Mouse (Mus musculus) limb, embryonic 11.5 days (tissue): Measurements from ENCODE around the gene Erlin1. TPM values are rescaled to one million over a fixed set of nuclear protein-coding genes. Genes with fewer than 3 reads are reported as not detected.
A peak's percentile ranks its signal among the peaks of the same experiment; 100 is the strongest.

ENCODE experiments used
- ATAC-seq: fragments of 200-750 bp; cut with Nextera tagmentation; 2 replicates; pipeline ENCODE4 v1.8.0; 2017; ENCODE audit warnings: low read depth; ENCODE audit not compliant: insufficient number of reproducible peaks, low FRiP score, low TSS enrichment
- DNase-seq: peaks from one replicate; pipeline ENCODE4 v3.0.0-alpha.2; 2015; ENCODE audit warnings: low spot score
- H3K27ac ChIP-seq: fragments of 300-500 bp; sonication (generic); replicated peaks from 2 replicates; pipeline ENCODE4 v1.5.1; 2014; ENCODE audit warnings: low read depth, mild to moderate bottlenecking, low read length
- H3K27me3 ChIP-seq: fragments of 300-500 bp; sonication (generic); 2 replicates; pipeline ENCODE4 v1.6.1; 2014; ENCODE audit warnings: mild to moderate bottlenecking, low read length, mixed read lengths; ENCODE audit not compliant: control insufficient read depth, insufficient read depth
- H3K36me3 ChIP-seq: fragments of 300-500 bp; sonication (generic); 2 replicates; pipeline ENCODE4 v1.6.1; 2014; ENCODE audit warnings: mild to moderate bottlenecking, low read length, moderate library complexity, mixed read lengths; ENCODE audit not compliant: control insufficient read depth, insufficient read depth
- H3K4me1 ChIP-seq: fragments of 300-500 bp; sonication (generic); 2 replicates; pipeline ENCODE4 v1.6.1; 2014; ENCODE audit warnings: low read length, mixed read lengths; ENCODE audit not compliant: control insufficient read depth, insufficient read depth
- H3K4me2 ChIP-seq: fragments of 300-500 bp; sonication (generic); 2 replicates; pipeline ENCODE4 v1.6.1; 2014; ENCODE audit warnings: low read depth, mild to moderate bottlenecking, moderate library complexity; ENCODE audit not compliant: severe bottlenecking
- H3K4me3 ChIP-seq: fragments of 300-500 bp; sonication (generic); 2 replicates; pipeline ENCODE4 v1.5.1; 2014; ENCODE audit warnings: low read depth, low read length
- H3K9ac ChIP-seq: fragments of 300-500 bp; sonication (generic); 2 replicates; pipeline ENCODE4 v1.6.1; 2014; ENCODE audit warnings: mild to moderate bottlenecking, low read length
- H3K9me3 ChIP-seq: fragments of 300-500 bp; sonication (generic); 2 replicates; pipeline ENCODE4 v1.6.1; 2016; ENCODE audit warnings: low read length; ENCODE audit not compliant: control insufficient read depth
- WGBS: fragments of 180-500 bp; shearing (Covaris S2); extraction: QIAGEN DNeasy Blood & Tissue Kit; methylation state at CpG from one replicate; pipeline ENCODE4 v1.1.7; 2014; 5-methylcytosine and 5-hydroxymethylcytosine counted together
- polyA plus RNA-seq: library from polyadenylated mRNA; unstranded; fragments of >200 nt; fragmentation: Nextera tagmentation; extraction: Ambion mirVana; gene quantifications from 2 replicates; pipeline ENCODE4 v1.2.1, GENCODE M21; 2014

Gene Erlin1
- polyA plus RNA-seq = 20.1 and 20.9 TPM in 2 replicates

DNA sequence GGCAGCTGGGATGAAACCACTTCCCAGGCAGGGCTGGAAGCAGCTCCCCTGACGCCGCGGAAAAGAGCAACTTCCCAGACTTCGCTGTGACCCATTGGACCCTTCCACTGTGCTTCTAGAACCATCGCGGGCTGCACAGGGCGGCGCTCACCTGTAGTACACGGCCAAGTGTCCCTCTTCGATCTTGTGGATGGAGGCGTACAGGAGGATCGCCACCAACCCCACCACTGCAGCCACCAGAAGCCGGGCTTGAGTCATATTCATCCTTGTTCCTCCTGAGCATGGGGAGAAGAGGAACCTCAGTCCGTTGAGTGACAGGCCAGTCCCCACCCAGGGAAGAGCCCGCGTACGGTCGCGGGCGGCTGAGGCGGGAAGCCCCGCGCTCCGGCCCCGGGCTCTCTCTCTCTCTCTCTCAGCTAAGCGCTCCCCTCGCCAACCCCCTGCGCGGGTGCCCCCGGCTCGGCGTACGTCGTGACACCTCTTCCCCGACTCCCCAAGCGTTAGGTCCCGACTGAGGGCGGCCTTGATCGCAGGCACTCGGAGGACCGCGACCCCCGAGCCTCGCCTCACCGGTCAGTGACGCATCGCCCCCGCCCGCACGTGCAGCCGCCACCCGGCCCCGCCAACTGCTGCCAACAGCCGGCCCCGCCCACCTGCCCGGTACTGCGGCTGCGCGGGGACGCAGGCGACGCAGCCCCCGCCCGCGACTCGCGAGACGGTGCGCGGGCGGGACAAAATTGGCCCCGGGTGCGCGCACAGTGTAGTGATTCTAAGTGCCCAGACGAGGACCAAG lies at the start of gene Erlin1:
Gene Erlin1 (minus strand): TSS at position 665 of the 793 bp plus-strand sequence.
- peaks cover 4% of the 10 kb centered on the region; the same call in 1 of the 2 replicates for H3K4me1 ChIP-seq
- ATAC-seq (peak; percentile 87), DNase-seq (peak; percentile 91)
- H3K36me3 ChIP-seq = peaks cover 2% of the 10 kb centered on the region; the same call in 1 of the 2 replicates
- peak within 1 kb of the TSS; percentile 74 for H3K9ac ChIP-seq
- H3K4me2 ChIP-seq = peak within 1 kb of the TSS; percentile 96
- WGBS = under 1% methylated on average over 75 of the region's 75 CpGs
- H3K27ac ChIP-seq = no peak within 1 kb of the TSS
- peak within 1 kb of the TSS; percentile 74 for H3K4me3 ChIP-seq
- no peaks in the 10 kb centered on the region for H3K9me3 ChIP-seq
- no peaks in the 10 kb centered on the region for H3K27me3 ChIP-seq

DNA sequence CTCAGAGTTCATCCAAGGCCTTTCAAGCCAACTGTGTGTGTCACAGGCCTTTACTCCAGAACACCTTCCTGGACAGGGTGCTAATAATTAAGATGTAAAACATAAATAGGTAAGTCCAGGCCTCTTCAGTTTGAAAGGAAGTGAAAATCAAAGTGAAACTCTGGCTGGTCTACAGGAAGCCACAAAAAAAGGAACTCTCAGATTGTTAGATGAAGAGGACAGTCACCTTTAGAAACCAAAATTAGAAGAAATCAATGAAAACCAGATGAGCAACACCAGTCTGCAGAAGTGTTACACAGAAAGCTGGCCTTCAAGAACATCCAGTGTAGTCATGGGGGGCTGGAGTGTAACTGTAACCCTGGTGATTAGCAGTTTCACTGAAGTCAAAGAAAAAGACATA lies 48.2 kb upstream of the Erlin1 start:
- H3K27me3 ChIP-seq = no peaks in the 10 kb centered on the region
- no peak overlapping the region for H3K27ac ChIP-seq
- ATAC-seq (no peak), DNase-seq (no peak)
- peaks cover 11% of the 10 kb centered on the region for H3K36me3 ChIP-seq
- H3K4me3 ChIP-seq = no peak overlapping the region
- H3K9ac ChIP-seq = no peak overlapping the region
- H3K4me2 ChIP-seq = no peak overlapping the region
- no peaks in the 10 kb centered on the region for H3K4me1 ChIP-seq
- no peaks in the 10 kb centered on the region for H3K9me3 ChIP-seq

DNA sequence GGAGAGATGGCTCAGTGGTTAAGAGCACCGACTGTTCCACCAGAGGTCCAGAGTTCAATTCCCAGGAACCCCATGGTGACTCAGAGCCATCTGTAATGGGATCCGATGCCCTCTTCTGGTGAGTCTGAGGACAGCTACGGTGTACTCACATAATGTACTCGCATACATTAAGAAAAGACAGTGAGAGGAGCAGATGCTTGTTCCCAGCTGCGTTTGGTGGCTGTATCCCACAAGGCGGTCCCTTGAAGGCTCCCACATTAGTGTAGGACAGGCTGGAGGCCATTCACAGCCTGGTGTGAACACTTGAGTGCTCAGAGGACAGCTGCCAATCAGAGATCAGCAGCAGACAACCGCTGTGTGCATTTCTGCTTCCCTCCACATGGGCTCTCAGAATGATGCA lies 42.1 kb upstream of the Erlin1 start:
- Histone ChIP-seq H3K27me3 (no peaks in the 10 kb centered on the region), H3K9me3 (no peaks in the 10 kb centered on the region), H3K4me3 (no peak overlapping the region), H3K36me3 (peaks cover 8% of the 10 kb centered on the region), H3K9ac (no peak overlapping the region), H3K4me2 (no peak overlapping the region), H3K27ac (no peak overlapping the region), H3K4me1 (no peaks in the 10 kb centered on the region; the same call in 1 of the 2 replicates)
- no peak for ATAC-seq
- WGBS = 62% methylated on average over 7 of the region's 7 CpGs
- peak; percentile 36 for DNase-seq

DNA sequence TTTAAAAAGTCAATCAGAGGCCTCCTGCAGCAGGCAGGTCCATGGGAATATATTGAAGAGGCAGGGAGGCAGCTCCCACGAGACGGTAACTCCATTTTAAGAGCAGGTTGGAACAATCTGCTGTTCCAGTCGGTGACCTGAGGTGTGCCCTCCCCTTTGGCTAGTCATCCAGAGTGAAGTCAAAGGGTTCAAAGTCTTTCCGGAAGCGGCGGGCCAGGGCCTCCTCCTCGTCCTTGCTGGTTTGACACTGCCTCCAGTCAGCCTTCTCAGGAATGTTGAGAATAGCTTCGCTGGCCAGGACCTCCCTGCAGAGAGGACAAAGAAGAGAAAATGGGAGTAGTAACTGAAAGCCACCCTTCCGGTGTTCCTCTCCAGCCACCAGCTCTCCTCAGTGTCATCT lies 40.8 kb upstream of the Erlin1 start:
- Histone ChIP-seq H3K27ac (no peak overlapping the region), H3K4me2 (no peak overlapping the region), H3K4me1 (peaks cover 2% of the 10 kb centered on the region; the same call in 1 of the 2 replicates), H3K4me3 (no peak overlapping the region), H3K36me3 (peaks cover 8% of the 10 kb centered on the region), H3K9ac (no peak overlapping the region), H3K9me3 (no peaks in the 10 kb centered on the region), H3K27me3 (no peaks in the 10 kb centered on the region)
- DNase-seq (no peak), ATAC-seq (no peak)
- 94% methylated on average over 9 of the region's 9 CpGs for WGBS

DNA sequence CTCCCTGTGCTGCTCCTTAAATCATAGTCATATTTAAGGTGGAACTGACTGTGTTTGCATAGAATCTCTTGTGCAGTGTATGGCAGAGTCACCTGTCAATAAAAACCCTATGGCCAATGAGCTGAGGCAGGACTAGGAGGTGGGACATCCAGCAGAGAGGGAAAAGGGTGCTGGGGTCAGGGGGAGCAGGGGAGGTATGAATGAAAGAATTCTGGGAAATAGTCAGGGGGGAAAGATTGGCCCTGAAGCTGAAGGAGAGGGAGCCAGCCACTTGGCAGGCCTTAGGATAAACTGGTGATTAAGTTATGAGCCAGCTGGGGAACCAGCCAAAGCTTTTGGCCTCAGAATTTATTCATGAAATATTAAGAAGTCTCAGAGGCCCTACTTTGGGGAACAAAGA lies 39.4 kb upstream of the Erlin1 start:
- H3K36me3 ChIP-seq = peaks cover 6% of the 10 kb centered on the region

DNA sequence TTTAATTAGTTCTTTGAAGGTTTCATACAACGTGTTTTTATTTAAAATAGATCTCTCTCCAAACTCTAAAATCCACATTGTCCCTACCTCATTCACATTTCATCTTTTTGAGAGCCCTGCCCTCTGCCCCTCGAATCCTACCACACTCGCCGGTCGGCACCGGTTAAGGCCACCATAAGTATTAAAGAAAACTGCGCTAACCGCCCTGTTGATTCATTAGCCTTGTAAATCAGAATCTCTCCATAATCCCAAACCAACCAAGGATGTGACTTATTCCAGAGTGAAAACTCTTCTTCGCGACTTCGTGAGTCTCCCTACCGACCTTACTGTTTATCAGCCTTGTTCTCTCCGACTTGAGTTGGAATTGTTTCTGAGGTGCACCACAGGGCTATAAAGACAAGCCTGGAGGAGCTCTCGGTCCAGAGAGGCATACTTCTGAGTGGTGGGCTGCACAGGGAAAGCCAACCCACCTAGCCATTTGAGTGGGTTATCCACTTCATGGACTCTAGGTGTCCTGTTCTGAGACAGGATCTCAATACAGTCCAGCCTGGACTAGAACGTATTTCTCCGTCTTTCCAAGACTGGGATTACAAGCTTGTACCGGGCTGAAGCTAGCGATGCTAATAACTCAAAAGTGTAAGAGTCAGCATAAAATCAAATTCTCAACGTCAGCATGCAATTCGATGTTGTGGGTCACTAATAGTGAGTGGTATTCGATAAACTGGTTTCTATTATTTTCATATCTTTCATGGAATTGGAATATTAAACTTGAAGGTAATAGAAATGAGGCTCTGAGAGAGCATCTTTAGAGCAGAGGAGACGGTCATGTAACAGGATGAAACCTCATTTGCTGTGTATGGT lies 38.3 kb upstream of the Erlin1 start:
- H3K4me1 ChIP-seq = peaks cover 2% of the 10 kb centered on the region; the same call in 1 of the 2 replicates
- ATAC-seq (peak; percentile 31; the same call in 1 of the 2 replicates), DNase-seq (peak; percentile 34)
- no peak overlapping the region for H3K27ac ChIP-seq
- no peaks in the 10 kb centered on the region for H3K9me3 ChIP-seq
- peaks cover under 1% of the 10 kb centered on the region; the same call in 1 of the 2 replicates for H3K36me3 ChIP-seq
- peak overlapping the region; percentile 74 for H3K9ac ChIP-seq
- peak overlapping the region; percentile 97 for H3K4me3 ChIP-seq
- peak overlapping the region; percentile 85 for H3K4me2 ChIP-seq
- no peaks in the 10 kb centered on the region for H3K27me3 ChIP-seq
- 29% methylated on average over 22 of the region's 22 CpGs for WGBS

More for the DNA sequence above, 39.4 kb upstream of the Erlin1 start:
- DNase-seq (no peak), ATAC-seq (no peak)
- H3K9ac ChIP-seq = no peak overlapping the region
- no peaks in the 10 kb centered on the region for H3K27me3 ChIP-seq
- peaks cover 2% of the 10 kb centered on the region; the same call in 1 of the 2 replicates for H3K4me1 ChIP-seq
- no peak overlapping the region for H3K27ac ChIP-seq
- no peak overlapping the region for H3K4me3 ChIP-seq
- no peak overlapping the region for H3K4me2 ChIP-seq
- no peaks in the 10 kb centered on the region for H3K9me3 ChIP-seq

DNA sequence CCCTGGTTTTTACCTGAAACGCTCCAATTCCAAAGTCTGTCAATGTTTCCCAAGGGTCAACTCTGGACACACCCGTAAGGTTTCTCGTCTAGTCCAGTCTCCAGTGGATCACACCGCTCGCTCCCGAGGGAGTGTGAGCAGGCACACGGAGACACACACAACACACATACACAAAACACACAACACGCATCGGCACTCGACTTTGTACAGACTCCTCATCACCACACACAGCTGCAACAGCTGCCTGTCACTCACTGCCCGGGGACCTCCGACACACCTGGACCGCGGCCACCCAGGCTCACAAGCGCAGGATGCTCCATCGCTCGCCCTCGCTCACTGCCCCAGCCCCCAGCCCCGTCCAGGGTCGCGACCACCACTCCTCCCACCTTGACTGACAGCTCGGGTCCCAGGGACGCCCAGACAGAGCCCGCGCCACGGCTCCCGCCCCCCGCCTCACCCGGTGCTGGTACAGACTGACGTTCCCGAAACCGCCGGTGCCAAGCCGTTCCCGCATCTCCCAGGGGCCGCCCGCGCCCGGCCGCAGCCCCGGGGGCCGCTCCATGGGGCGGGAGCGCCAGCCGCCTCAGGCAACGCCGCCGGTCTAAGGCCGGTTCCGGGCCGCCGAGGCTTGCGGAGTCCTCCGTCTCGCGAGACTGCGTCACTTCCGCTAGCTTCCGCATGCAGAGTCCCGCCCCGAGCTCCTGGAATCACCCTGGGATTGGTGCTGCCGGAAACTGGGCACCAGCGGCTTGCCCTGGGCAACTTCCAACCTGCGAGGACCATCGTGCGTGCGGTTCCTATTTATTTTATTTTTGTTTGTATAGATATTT lies 37.5 kb upstream of the Erlin1 start, which contains the start of gene Chuk:
Gene Chuk (minus strand): TSS at position 650 of the 830 bp plus-strand sequence.
- Histone ChIP-seq H3K4me1 (peaks cover 2% of the 10 kb centered on the region; the same call in 1 of the 2 replicates), H3K36me3 (peaks cover 2% of the 10 kb centered on the region; the same call in 1 of the 2 replicates), H3K9ac (peak within 1 kb of the TSS; percentile 88), H3K4me2 (peak within 1 kb of the TSS; percentile 85), H3K27me3 (no peaks in the 10 kb centered on the region), H3K4me3 (peak within 1 kb of the TSS; percentile 97), H3K27ac (no peak within 1 kb of the TSS), H3K9me3 (no peaks in the 10 kb centered on the region)
- WGBS = 3% methylated on average over 53 of the region's 67 CpGs
- ATAC-seq = peak; percentile 98
- peak; percentile 98 for DNase-seq
